Mouse (Mus musculus) gastrocnemius, postnatal 4 days (tissue): ENCODE measurements around the gene Lama5. TPM values are rescaled to one million over a fixed set of nuclear protein-coding genes. Genes with fewer than 3 reads are reported as not detected.
"Not testable (repeated sequence)": the region's sequence is repeated elsewhere in the genome, so short reads cannot be mapped to it uniquely, and the experiment has no call there.

Source experiments
- DNase-seq, 2 experiments: peaks; one replicate each; pipeline ENCODE4 v3.0.0; 2021 to 2022; ENCODE audit warnings: low spot score in 2 of 2, mixed read lengths in 2 of 2
- long read RNA-seq, 2 experiments: library from polyadenylated mRNA; stranded (forward); transcript quantifications; one replicate each; pipeline ENCODE4 v2.0.0; 2021
- total RNA-seq, 2 experiments: library from RNA; stranded (reverse); gene quantifications; 2 replicates each; pipeline ENCODE4 v1.2.3; 2021

Gene Lama5
- 10 to 100 TPM; 32.3 to 42.7 TPM for total RNA-seq
- long read RNA-seq, experiment 1, partial matches to known transcripts = 20 of 25 reads
- long read RNA-seq, experiment 1, other reads (novel, unspliced or antisense) = 5 of 25 reads
- long read RNA-seq, experiment 2, partial matches to known transcripts = 18 of 20 reads
- long read RNA-seq, experiment 2, other reads (novel, unspliced or antisense) = 2 of 20 reads

DNA sequence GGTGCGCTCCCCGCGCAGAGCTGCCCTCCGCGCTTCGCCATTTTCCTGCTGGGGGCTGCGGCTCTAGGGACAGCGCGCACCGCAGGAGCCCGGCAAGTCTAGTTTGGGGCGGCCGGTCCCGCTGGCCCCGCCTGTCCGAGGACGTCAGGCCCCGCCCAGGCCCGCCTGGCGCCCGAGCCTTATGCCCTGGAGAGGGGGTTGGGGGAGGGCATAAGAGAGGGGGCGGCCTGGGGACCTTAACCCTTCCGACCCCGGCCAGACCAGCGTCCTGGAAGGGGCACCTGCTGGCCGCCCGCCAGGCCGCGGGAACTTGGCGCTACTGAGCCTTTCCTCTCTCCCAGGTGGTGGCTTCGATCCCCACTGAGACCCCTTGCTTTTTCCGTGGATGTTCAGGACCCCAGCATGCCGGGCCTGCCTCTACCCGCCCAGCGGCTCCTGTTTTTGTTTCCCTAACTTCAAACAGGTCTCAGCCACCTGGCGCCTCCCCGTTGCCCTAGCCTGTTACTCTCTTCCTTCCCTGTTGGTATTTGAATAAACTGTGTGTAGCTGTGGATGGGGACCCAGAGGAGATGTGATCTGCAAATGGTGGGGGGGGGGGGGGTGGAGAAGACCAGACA, at the start of gene Lama5:
Gene Lama5, minus strand, starts transcription at position 98 of the 617 bp plus-strand sequence.
- DNase-seq = peak in 1 of 2 experiments; percentile 60

GRCm38 (mm10) chr2:180274523-180274922, 48.9 kb upstream of the Lama5 start:
- DNase-seq = no peak

- DNase-seq = peak; percentile 82 to 91
Observed at GRCm38 (mm10) chr2:180273394-180274244, 48.0 kb upstream of the Lama5 start, which contains the start of gene Cables2. Gene Cables2, minus strand, starts transcription at chr2:180273496.

DNA sequence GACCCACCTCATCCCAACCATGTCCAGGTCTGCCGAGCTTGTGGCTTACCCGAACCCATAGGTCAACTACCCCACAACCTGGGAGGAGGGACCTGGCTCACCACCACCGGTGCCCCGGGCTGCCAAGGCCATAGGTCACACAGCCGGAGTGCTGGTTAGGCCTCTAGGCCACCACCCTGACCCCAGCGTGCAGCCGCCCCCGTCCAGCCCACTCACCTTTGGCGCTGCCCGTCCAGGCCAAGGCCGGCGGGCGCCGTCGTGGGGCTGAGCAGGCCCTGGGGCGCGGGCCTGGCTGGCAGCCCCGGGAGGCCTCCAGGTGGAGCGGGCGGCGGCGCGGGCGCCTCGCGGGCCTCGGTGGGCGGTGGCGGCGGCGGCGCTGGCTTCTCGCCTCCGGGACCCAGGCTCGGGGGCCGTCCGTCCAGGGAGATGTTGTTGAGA, 47.2 kb upstream of the Lama5 start:
- DNase-seq = no peak

- no peak for DNase-seq
Observed at GRCm38 (mm10) chr2:180271804-180272395, 46.2 kb upstream of the Lama5 start.

DNA sequence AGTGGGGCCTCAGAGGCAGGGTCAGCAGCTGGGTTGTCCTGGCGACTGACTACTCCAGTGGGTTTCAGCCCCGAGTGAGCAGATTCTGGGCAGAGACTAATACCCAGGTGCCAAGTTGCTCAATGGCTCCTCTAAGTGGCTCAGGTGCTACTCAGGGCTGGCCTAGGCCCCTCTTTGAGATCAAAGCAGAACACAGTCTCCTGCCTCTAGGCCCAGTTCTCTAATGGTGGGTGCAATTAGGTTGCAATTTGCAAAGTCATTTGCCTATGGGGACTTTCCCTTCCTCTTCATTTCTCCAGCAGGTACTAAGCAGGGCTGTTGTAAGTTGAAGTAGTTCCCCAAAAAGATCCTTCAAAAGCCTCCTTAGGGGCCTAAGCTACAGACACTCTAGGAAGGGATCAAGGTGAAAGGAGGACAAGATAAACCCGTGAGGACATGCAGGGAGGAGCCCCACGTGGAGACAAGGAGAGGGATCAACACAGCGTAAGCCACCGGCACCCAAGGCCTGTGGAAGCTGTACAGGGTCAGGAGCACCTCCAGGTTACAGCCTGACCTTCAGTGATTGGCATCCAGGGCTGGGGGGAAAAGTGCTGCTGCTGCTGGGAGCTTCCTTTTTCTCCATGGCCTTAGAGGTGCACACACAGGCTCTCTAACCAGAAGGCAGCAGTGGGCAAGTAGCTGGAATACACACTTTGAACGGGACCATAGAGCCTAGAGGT, 45.0 kb upstream of the Lama5 start:
- DNase-seq = no peak

GRCm38 (mm10) chr2:180269329-180269728, 43.7 kb upstream of the Lama5 start:
- DNase-seq = no peak

DNA sequence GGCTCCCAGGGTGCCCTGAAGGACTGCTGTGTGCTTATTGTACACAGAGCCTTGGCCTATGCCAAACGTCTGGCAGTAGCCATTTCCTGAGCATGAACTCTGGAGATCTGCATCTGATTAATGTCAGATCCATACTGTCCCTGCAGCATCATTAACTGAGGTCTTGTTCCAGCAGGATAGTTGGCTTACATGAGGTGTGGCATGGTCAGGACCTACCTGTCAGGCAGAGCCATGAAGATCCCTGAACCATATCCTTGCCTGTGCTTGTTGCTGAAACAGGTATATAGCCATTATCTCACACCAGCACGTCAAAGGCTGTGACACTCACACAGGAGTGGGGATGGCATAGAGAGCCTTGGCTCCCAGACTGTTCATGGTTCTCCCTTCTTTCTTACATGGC, 42.3 kb upstream of the Lama5 start:
- DNase-seq = no peak

DNA sequence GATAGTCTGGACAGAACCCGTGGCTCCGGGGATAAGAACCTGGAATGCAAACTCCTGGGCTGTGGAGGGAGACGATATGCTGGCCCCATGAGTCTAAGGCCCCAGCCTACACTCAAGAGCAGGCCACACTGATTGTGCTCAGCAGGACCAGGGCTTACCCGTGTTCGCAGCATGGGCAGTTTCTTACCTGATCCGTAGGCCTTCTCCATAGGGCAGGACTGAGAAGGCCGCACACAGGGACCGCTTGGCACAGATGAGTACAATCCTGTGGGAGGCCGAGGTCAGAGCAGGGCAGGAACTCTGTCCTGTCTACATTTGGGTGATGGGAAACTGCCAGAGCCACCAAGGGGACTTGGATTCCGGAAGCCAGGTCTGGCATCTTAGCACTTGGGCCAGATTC, 37.2 kb upstream of the Lama5 start:
- DNase-seq = no peak

GRCm38 (mm10) chr2:180262441-180262840, 36.8 kb upstream of the Lama5 start:
- DNase-seq = no peak

- no peak for DNase-seq
Observed at GRCm38 (mm10) chr2:180261901-180262300, 36.2 kb upstream of the Lama5 start.

DNA sequence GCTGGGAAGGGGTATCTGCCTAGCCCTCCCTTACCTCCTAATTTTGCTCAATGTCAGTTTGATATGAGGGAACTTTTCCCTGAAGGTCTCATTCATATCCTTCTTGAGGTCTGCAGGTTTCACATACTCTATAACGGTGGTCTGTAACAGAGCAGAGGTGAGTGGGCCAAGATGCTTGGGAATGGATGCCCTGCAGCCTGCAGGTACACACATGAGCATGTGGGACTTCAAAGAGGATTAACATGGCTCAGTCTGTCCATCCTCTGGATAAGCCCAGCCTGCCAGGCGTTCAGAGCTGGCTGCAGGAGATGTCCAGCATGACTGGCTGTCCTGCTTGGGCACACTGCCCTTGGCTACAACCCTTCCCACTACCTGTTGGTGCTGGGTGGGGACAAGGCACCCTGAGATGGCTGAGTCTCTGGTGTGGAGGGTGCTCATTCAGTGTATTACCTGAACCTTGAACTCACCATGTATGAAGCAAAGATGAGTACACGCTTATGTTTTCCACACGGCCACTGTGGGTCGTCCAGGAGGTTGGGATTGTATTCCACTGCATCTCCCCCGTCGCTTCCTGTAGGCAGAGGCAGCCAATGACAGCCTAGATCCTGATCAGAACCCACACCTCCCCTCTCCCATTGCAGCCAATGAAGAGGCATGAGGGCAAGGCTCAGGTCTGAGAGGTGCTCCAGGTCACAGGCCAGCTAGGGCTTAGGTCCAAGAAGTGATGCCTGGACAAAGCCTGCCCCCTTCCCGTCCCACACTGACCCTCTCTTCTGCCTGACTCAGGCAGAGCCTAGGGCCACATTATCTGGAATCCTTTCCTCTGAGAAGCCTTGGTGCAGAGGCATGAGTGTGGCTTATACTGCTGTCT, 35.2 kb upstream of the Lama5 start:
- no peak for DNase-seq

DNA sequence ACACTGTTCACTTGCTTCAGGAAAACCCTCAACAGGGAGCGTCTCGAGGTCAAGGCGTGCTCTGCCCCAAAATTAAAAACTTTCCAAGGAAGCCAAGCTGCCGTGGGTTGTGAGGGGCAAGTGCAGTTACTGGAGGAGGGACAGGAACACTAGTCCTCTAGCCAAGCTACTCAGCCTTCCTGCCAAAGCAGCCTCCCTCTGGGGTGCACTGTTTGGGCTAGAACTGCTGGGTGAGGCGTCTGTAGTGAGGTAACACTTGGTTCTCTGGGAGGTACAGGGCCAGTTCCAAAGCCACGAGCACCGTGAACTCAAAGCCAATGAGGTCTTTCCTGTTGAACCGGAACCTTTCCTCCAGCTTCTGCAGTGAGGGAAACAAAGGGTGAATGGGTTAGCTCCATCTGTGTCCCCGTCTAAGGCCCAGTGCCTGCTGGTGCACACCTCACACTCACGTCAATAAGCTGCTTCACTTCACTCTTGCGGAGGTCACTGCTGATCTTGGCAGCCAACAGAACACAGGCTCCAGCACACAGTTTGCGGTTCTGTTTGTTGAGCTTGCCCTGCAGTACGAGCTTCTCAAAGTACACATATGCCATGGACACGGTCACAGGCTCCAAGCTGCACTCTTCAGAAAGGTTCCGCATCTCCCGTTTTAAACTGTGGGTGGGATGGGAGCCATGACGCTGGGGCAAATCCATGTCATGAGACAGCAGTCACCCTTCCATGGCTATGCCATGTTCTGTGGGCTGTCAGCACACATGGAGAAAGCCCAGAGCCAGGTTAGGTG, 34.4 kb upstream of the Lama5 start:
- not testable (repeated sequence) for DNase-seq

DNA sequence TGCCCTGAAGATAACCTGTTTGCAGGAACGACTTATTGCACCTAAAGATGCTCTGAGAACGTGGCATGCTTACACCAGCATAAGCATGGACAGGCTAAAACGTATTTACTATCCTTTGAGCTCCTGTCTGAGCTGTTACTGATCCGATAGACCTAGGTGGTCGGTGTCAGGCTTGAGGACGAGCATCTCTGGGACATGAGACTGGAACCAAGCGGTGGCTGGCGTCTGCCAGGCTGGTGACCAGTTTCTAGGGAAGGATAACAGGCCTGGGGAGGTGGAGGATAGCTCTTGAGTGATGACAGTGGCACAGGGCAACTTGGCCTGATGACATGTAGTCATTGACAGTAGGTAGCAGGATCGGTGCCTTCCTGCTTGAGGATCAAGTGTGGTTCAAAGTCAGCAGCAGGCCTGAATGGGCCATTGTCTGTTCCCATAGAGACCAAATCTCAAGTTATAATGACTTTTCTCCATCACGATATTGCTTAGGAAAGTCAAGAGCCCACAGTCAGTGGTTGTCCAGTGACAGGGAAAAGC, 33.4 kb upstream of the Lama5 start:
- not testable (repeated sequence) for DNase-seq

- no peak for DNase-seq
Observed at GRCm38 (mm10) chr2:180257963-180258865, 32.6 kb upstream of the Lama5 start.

DNA sequence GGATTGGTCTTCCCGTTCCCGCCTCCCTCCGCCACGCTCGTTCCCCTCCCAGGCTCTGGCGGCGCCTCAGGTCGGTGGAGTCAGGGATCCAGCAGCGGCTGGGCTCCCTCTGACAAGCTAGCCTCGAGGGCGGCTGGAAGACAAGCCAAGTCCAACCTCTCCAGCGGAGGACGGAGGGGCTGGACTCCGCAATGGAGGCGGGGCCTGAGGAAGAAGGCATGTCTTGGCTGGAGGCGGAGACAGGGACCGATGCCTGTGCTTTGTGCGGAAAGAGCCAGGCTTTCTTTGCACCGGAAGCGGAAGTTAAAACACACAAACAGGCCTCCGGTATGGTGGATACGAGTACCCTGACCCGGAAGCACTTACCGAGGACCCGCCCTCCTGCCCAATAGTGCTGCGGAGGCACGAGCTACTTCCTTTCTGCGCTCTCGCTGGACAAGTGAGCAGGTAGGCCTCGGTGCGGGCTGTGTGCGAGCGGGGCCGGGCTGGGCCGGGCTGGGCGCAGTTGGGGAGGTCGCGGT, 31.4 kb upstream of the Lama5 start, which contains the start of gene Rps21:
Gene Rps21, plus strand, starts transcription at position 377 of the 521 bp plus-strand sequence.
- DNase-seq = peak; percentile 86 to 96

DNA sequence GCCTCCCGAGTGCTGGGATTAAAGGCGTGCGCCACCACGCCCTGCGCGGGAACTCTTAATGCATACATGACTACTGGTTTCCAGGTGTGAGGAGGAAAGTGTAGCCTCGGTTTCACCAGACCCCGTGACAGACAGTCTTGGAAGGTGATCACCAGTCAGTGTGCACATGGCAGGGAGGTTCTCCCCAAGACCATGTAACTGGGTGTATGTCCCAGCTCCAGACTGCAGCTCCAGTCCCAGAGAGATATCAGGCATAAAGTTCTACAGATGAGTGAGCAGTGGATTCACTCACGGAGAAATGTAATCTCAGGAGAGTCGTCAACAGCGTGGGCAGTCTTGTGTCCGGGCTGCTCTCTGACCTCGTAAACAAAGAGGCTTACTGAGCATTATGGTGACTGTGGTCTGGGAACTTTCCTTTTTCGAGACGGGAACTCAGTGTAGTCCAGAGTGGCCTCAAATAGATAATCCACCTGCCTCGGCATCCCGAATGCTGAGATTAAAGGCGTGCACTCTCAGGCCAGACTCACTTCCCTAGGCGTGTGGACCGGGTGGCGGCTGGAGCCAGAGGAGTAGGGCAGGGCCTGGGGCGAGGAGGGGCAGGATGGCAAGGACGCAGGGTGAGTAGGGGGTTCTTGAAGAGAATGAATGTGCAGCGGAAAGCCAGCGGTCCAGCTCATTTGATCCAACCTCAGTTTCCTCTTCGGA, 30.8 kb upstream of the Lama5 start:
- DNase-seq = no peak
